Mouse (Mus musculus) bone marrow macrophage, adult 2 months (primary cell): Measurements from ENCODE around the gene Slc3a2. TPM values are rescaled to one million over a fixed set of nuclear protein-coding genes. Genes with fewer than 3 reads are reported as not detected.
A peak's percentile ranks its signal among the peaks of the same experiment; 100 is the strongest.

ENCODE experiments used
- H3K27ac ChIP-seq: 2 replicates; pipeline ENCODE4 v1.5.1; 2012; ENCODE audit warnings: low read depth, low read length; ENCODE audit not compliant: insufficient read depth
- H3K4me1 ChIP-seq: 2 replicates; pipeline ENCODE4 v1.6.1; 2012; ENCODE audit warnings: low read length; ENCODE audit not compliant: control insufficient read depth, insufficient read depth
- H3K4me3 ChIP-seq: 2 replicates; pipeline ENCODE4 v1.5.1; 2012; ENCODE audit warnings: mild to moderate bottlenecking, low read length, moderate library complexity; ENCODE audit not compliant: insufficient read depth
- CTCF ChIP-seq: IDR thresholded peaks from 2 replicates; pipeline ENCODE4 v1.5.1; 2012; ENCODE audit warnings: low read depth, mild to moderate bottlenecking, low read length, moderate library complexity
- POLR2A ChIP-seq: IDR thresholded peaks from 2 replicates; pipeline ENCODE4 v1.6.1; 2012; ENCODE audit warnings: mild to moderate bottlenecking, low read depth, low read length, borderline replicate concordance
- polyA plus RNA-seq: library from polyadenylated mRNA; stranded (reverse); fragments of >200 nt; gene quantifications from 2 replicates; pipeline ENCODE4 v1.2.4, GENCODE M21; 2012; ENCODE audit not compliant: missing spikeins, insufficient read depth, insufficient read length

The Slc3a2 gene
- polyA plus RNA-seq, 1 experiment: 172 TPM

DNA sequence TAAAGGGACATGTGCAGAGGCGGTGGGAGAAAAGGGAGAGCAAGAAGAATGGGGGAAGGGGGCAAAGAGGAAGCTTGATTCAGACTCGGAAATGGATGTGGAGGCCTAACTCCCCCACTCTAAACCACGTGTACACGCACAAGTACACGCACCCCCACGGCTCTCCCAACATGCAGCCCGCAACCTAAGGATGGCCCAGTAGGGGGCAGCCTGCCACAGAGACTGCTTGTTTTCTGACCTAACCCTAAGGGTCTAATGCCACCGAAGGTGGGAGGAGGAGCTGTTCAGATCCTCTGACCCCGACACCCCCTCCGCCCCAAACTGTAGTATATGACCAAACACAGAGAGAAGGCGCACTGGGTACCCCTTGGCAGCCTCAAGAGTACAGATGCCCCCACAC, 60.8 kb downstream of the Slc3a2 start:
- peak; percentile 48; the same call in 1 of the 2 replicates for TF ChIP-seq CTCF
- TF ChIP-seq POLR2A: no peak
- Histone ChIP-seq H3K4me1 (0 out of 2 replicates have a peak, but pooled peaks cover 2% of the 10 kb centered on the region), H3K4me3 (peak overlapping the region; percentile 51), H3K27ac (no peak overlapping the region)

DNA sequence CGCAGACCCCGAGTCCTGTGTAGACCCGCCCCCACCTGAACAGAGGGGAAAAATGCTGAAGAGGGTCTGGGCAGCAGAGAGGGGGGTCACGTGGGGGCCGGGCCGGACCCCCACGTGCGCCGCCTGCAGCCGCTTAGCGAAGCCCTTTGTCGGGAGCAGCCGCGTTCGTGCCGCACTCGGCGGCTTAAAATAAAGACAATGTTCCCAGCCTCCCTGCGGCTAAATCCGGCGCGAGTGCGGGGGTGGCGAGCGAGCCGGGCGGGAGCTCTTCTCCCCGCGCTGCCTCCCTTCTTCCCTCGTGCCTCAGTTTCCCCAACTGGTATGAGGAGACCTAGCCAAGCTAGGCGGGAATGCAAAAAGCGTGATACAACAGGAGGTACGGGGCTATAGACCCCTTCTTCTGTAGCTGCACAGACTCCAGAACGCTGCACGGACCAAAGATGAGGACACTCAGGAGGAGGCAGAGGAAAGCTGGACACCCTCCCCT, 61.3 kb downstream of the Slc3a2 start:
- 0 out of 2 replicates have a peak, but pooled peaks cover 2% of the 10 kb centered on the region for H3K4me1 ChIP-seq
- H3K4me3 ChIP-seq: peak overlapping the region; percentile 51
- H3K27ac ChIP-seq: no peak overlapping the region
- TF ChIP-seq CTCF (no peak), POLR2A (no peak)

Other genes starting within 250 kb of the Slc3a2 start
- not detected in 2 replicates for gene Slc22a8, start 132.1 kb downstream of the Slc3a2 start, polyA plus RNA-seq
- not detected in 2 replicates for gene Slc22a6, start 105.3 kb downstream of the Slc3a2 start, polyA plus RNA-seq
- gene Chrm1, start 59.6 kb downstream of the Slc3a2 start, polyA plus RNA-seq: not detected in 2 replicates
- gene Wdr74, start 12.5 kb upstream of the Slc3a2 start, polyA plus RNA-seq: 22.2 and 25.8 TPM in 2 replicates
- not detected in 2 replicates for gene 1700092M07Rik, start 17.3 kb upstream of the Slc3a2 start, polyA plus RNA-seq
- 84.2 and 100 TPM in 2 replicates for gene Stx5a, start 18.0 kb upstream of the Slc3a2 start, polyA plus RNA-seq
- gene Nxf1, start 33.7 kb upstream of the Slc3a2 start, polyA plus RNA-seq: 142 and 162 TPM in 2 replicates
- gene Tmem223, start 47.6 kb upstream of the Slc3a2 start, polyA plus RNA-seq: 28.3 and 34.4 TPM in 2 replicates
- 147 and 148 TPM in 2 replicates for gene Tmem179b, start 51.1 kb upstream of the Slc3a2 start, polyA plus RNA-seq
- gene Taf6l, start 63.0 kb upstream of the Slc3a2 start, polyA plus RNA-seq: 14.8 and 18.1 TPM in 2 replicates
- gene Polr2g, start 75.2 kb upstream of the Slc3a2 start, polyA plus RNA-seq: 62.4 and 62.5 TPM in 2 replicates
- 2.0 and 2.4 TPM in 2 replicates for gene Zbtb3, start 79.2 kb upstream of the Slc3a2 start, polyA plus RNA-seq
- gene Ttc9c, start 96.0 kb upstream of the Slc3a2 start, polyA plus RNA-seq: 37.6 and 38.7 TPM in 2 replicates
- 94.2 and 102 TPM in 2 replicates for gene Hnrnpul2, start 96.6 kb upstream of the Slc3a2 start, polyA plus RNA-seq
- gene AC129217.1, start 106.4 kb upstream of the Slc3a2 start, polyA plus RNA-seq: 45.4 and 59.2 TPM in 2 replicates
- gene Bscl2, start 114.1 kb upstream of the Slc3a2 start, polyA plus RNA-seq: 77.4 and 81.8 TPM in 2 replicates
- gene Gng3, start 115.8 kb upstream of the Slc3a2 start, polyA plus RNA-seq: not detected in 2 replicates
- gene Lrrn4cl, start 127.4 kb upstream of the Slc3a2 start, polyA plus RNA-seq: not detected in 2 replicates
- 193 and 215 TPM in 2 replicates for gene Ubxn1, start 148.1 kb upstream of the Slc3a2 start, polyA plus RNA-seq
- gene Uqcc3, start 157.6 kb upstream of the Slc3a2 start, polyA plus RNA-seq: 37.2 and 40.9 TPM in 2 replicates
- gene Lbhd1, start 160.4 kb upstream of the Slc3a2 start, polyA plus RNA-seq: 12.6 and 13.7 TPM in 2 replicates
- not detected in 2 replicates for gene Gm49403, start 160.6 kb upstream of the Slc3a2 start, polyA plus RNA-seq
- 40.1 and 43.1 TPM in 2 replicates for gene 1810009A15Rik, start 165.5 kb upstream of the Slc3a2 start, polyA plus RNA-seq
- 4.9 TPM in 1 of 2 replicates, not detected in the other for gene Gm49416, start 165.6 kb upstream of the Slc3a2 start, polyA plus RNA-seq
- gene Ints5, start 169.6 kb upstream of the Slc3a2 start, polyA plus RNA-seq: 11.5 and 11.8 TPM in 2 replicates
- gene Ganab, start 174.7 kb upstream of the Slc3a2 start, polyA plus RNA-seq: 82.5 and 91.3 TPM in 2 replicates
- gene B3gat3, start 197.0 kb upstream of the Slc3a2 start, polyA plus RNA-seq: 35.5 and 40.8 TPM in 2 replicates
- gene Rom1, start 206.0 kb upstream of the Slc3a2 start, polyA plus RNA-seq: 2.5 and 3.6 TPM in 2 replicates
- gene Eml3, start 206.2 kb upstream of the Slc3a2 start, polyA plus RNA-seq: 33.1 and 33.7 TPM in 2 replicates
- gene Mta2, start 218.5 kb upstream of the Slc3a2 start, polyA plus RNA-seq: 78.6 and 81.2 TPM in 2 replicates
- 12.5 and 14.6 TPM in 2 replicates for gene Tut1, start 230.5 kb upstream of the Slc3a2 start, polyA plus RNA-seq
- gene Eef1g, start 243.7 kb upstream of the Slc3a2 start, polyA plus RNA-seq: 220 and 226 TPM in 2 replicates